Mouse (Mus musculus) CH12.LX (cell line): ENCODE measurements around the gene Lrrc1. TPM values are rescaled to one million over a fixed set of nuclear protein-coding genes. Genes with fewer than 3 reads are reported as not detected.

Source experiments
- DNase-seq: peaks from one replicate; pipeline ENCODE4 v3.0.0-alpha.2; 2013; ENCODE audit errors: extremely low read depth
- H3K27ac ChIP-seq: 2 replicates; pipeline ENCODE4 v1.5.1; 2012; ENCODE audit warnings: low read depth, mild to moderate bottlenecking, control low read depth, moderate library complexity; ENCODE audit not compliant: insufficient read depth
- H3K27me3 ChIP-seq: replicated peaks from 2 replicates; pipeline ENCODE3; 2012; ENCODE audit warnings: inconsistent platforms
- H3K36me3 ChIP-seq, 2 experiments: replicated peaks in 1 of 2; 2 replicates each; pipeline versions ENCODE3 to v1.6.1; 2012; ENCODE audit warnings: inconsistent platforms in 1 of 2, low read length in 1 of 2, mild to moderate bottlenecking in 1 of 2, mixed read lengths in 1 of 2, moderate library complexity in 1 of 2; ENCODE audit not compliant: control insufficient read depth in 1 of 2, insufficient read depth in 1 of 2
- H3K4me1 ChIP-seq, 2 experiments: 2 replicates each; pipeline ENCODE4 v1.6.1; 2012; ENCODE audit warnings: inconsistent platforms in 1 of 2, moderate library complexity in 1 of 2; ENCODE audit not compliant: insufficient read depth in 2 of 2, control insufficient read depth in 1 of 2
- H3K4me2 ChIP-seq: 2 replicates; pipeline ENCODE4 v1.6.1; 2012; ENCODE audit warnings: low read depth, mild to moderate bottlenecking, control low read depth; ENCODE audit not compliant: poor library complexity, insufficient read depth, severe bottlenecking
- H3K4me3 ChIP-seq, 3 experiments: fragments of 150-350 bp in 1 of 3; sonication (generic) in 1 of 3; replicated peaks in 1 of 3; 2 replicates each; pipeline versions ENCODE3 to v1.5.1; 2011 to 2012; ENCODE audit warnings: low read depth in 2 of 3, low read length in 2 of 3, mild to moderate bottlenecking in 2 of 3, moderate library complexity in 2 of 3, control low read depth in 1 of 3, improper control_type of control experiment in 1 of 3, inconsistent platforms in 1 of 3, mixed read lengths in 1 of 3; ENCODE audit not compliant: poor library complexity in 1 of 3
- H3K79me2 ChIP-seq: replicated peaks from 2 replicates; pipeline ENCODE4 v1.6.1; 2012; ENCODE audit warnings: mild to moderate bottlenecking, moderate library complexity; ENCODE audit not compliant: control insufficient read depth, poor library complexity, insufficient read depth, severe bottlenecking; ENCODE audit errors: extremely low read depth
- H3K9ac ChIP-seq: 2 replicates; pipeline ENCODE4 v1.6.1; 2012; ENCODE audit warnings: low read depth, mild to moderate bottlenecking, control low read depth, moderate library complexity; ENCODE audit not compliant: insufficient read depth
- H3K9me3 ChIP-seq: replicated peaks from 2 replicates; pipeline ENCODE3; 2012; ENCODE audit warnings: low read length, inconsistent platforms, mixed read lengths
- CHD1 ChIP-seq: IDR thresholded peaks from 2 replicates; pipeline ENCODE4 v1.6.1; 2012; ENCODE audit warnings: low read depth, low read length, improper control_type of control experiment, inconsistent platforms
- CHD2 ChIP-seq: IDR thresholded peaks from 2 replicates; pipeline ENCODE4 v1.6.1; 2011; ENCODE audit warnings: low read length, improper control_type of control experiment
- ELF1 ChIP-seq: IDR thresholded peaks from 2 replicates; pipeline ENCODE4 v1.6.1; 2014; ENCODE audit warnings: low read depth, mild to moderate bottlenecking, inconsistent platforms, low read length, improper control_type of control experiment
- GABPA ChIP-seq: IDR thresholded peaks from 2 replicates; pipeline ENCODE4 v1.6.1; 2012; ENCODE audit warnings: low read depth, low read length, improper control_type of control experiment, inconsistent platforms; ENCODE audit not compliant: insufficient replicate concordance
- IRF4 ChIP-seq: IDR thresholded peaks from 2 replicates; pipeline ENCODE4 v1.6.1; 2014; ENCODE audit warnings: low read depth, mild to moderate bottlenecking, inconsistent platforms, low read length, improper control_type of control experiment
- MEF2A ChIP-seq: IDR thresholded peaks from 2 replicates; pipeline ENCODE4 v1.6.1; 2014; ENCODE audit warnings: low read depth, mild to moderate bottlenecking, inconsistent platforms, low read length, improper control_type of control experiment, borderline replicate concordance
- MXI1 ChIP-seq: IDR thresholded peaks from 2 replicates; pipeline ENCODE4 v1.6.1; 2011; ENCODE audit warnings: mild to moderate bottlenecking, low read depth, low read length, improper control_type of control experiment
- NRF1 ChIP-seq: IDR thresholded peaks from 2 replicates; pipeline ENCODE4 v1.6.1; 2014; ENCODE audit warnings: low read depth, mild to moderate bottlenecking, inconsistent platforms, low read length, improper control_type of control experiment, moderate library complexity
- POLR2A ChIP-seq: IDR thresholded peaks from 2 replicates; pipeline ENCODE4 v1.6.1; 2011; ENCODE audit warnings: low read depth, mild to moderate bottlenecking, improper control_type of control experiment, low read length
- SIN3A ChIP-seq: IDR thresholded peaks from 2 replicates; pipeline ENCODE4 v1.6.1; 2012; ENCODE audit warnings: low read length, improper control_type of control experiment, inconsistent platforms
- TBP ChIP-seq: conservative IDR thresholded peaks from 2 replicates; pipeline ENCODE4 v1.6.1; 2011; ENCODE audit warnings: low read depth, low read length, improper control_type of control experiment
- UBTF ChIP-seq: IDR thresholded peaks from 2 replicates; pipeline ENCODE4 v1.6.1; 2012; ENCODE audit warnings: low read depth, mild to moderate bottlenecking, inconsistent platforms, low read length, improper control_type of control experiment, moderate library complexity
- USF1 ChIP-seq: IDR thresholded peaks from 2 replicates; pipeline ENCODE4 v1.6.1; 2014; ENCODE audit warnings: low read depth, mild to moderate bottlenecking, inconsistent platforms, low read length, improper control_type of control experiment
- USF2 ChIP-seq: conservative IDR thresholded peaks from 2 replicates; pipeline ENCODE4 v1.6.1; 2011; ENCODE audit warnings: low read depth, low read length, improper control_type of control experiment
- dilution Hi-C: fragments of 300-500 bp; cut with MboI; formaldehyde crosslinking; loops from 2 replicates; pipeline ENCODE4 v1.14.3; 2020; ENCODE audit warnings: low sequenced_read_pairs; ENCODE audit not compliant: extremely low pct_unique_long_range_greater_than_20kb, extremely low pct_ligation_motif_present
- in situ Hi-C: fragments of 300-500 bp; cut with MboI; formaldehyde crosslinking; loops from 3 replicates; pipeline ENCODE4 v1.14.3; 2019; ENCODE audit warnings: low sequenced_read_pairs, low pct_ligation_motif_present, low pct_unique_long_range_greater_than_20kb, mixed read lengths
- polyA plus RNA-seq: library from polyadenylated mRNA; unstranded; fragments of >175 nt; gene quantifications from 2 replicates; pipeline ENCODE4 v1.2.1, GENCODE M21; 2012; ENCODE audit warnings: low read depth; ENCODE audit not compliant: insufficient read length
- total RNA-seq, 2 experiments: library from RNA; depleted of rRNA; stranded (reverse); fragments of 300-350 nt in 1 of 2; fragments of >200 nt in 1 of 2; gene quantifications; 2 replicates each; pipeline ENCODE4 v1.2.3; 2012 to 2014

The Lrrc1 gene
- total and polyA plus RNA-seq, 3 experiments: 15.4 to 15.8 (median 15.8) TPM

GRCm38 (mm10) chr9:77439371-77439770 lies 105.3 kb downstream of the Lrrc1 start:
- DNase-seq: no peak
- no peak overlapping the region for H3K27ac ChIP-seq
- in situ Hi-C loops (no loop called here), dilution Hi-C loops (no loop called here)
- peaks cover 0 to 18% of the 10 kb centered on the region in 2 experiments; a peak in 2 of 4 replicates for H3K4me1 ChIP-seq
- TF ChIP-seq ELF1 (no peak), MEF2A (no peak), USF1 (no peak)
- no peak overlapping the region for H3K4me3 ChIP-seq
- H3K9ac ChIP-seq: no peak overlapping the region
- peaks cover 23 to 33% of the 10 kb centered on the region in 2 experiments for H3K36me3 ChIP-seq
- no peaks in the 10 kb centered on the region for H3K79me2 ChIP-seq
- no peak overlapping the region for H3K4me2 ChIP-seq
- no peaks in the 10 kb centered on the region for H3K9me3 ChIP-seq
- no peaks in the 10 kb centered on the region for H3K27me3 ChIP-seq

GRCm38 (mm10) chr9:77438836-77439271 lies 105.8 kb downstream of the Lrrc1 start:
- dilution Hi-C loops: no loop called here

GRCm38 (mm10) chr9:77437131-77437530 lies 107.5 kb downstream of the Lrrc1 start:
- peaks cover 26 to 41% of the 10 kb centered on the region in 2 experiments for H3K36me3 ChIP-seq
- no peak for TF ChIP-seq IRF4
- TF ChIP-seq USF2: no peak
- no peak for TF ChIP-seq NRF1
- TF ChIP-seq MXI1: no peak
- peaks cover 6 to 39% of the 10 kb centered on the region in 2 experiments for H3K4me1 ChIP-seq
- 0 out of 2 replicates have a peak, but pooled peaks cover under 1% of the 10 kb centered on the region for H3K79me2 ChIP-seq
- dilution Hi-C loops: no loop called here
- H3K9ac ChIP-seq: no peak overlapping the region
- H3K4me3 ChIP-seq: no peak overlapping the region
- no peaks in the 10 kb centered on the region for H3K9me3 ChIP-seq
- no peak for DNase-seq
- H3K27me3 ChIP-seq: no peaks in the 10 kb centered on the region
- in situ Hi-C loops: no loop called here
- H3K27ac ChIP-seq: no peak overlapping the region
- no peak overlapping the region for H3K4me2 ChIP-seq

More at GRCm38 (mm10) chr9:77438836-77439271, 105.8 kb downstream of the Lrrc1 start:
- no peaks in the 10 kb centered on the region for H3K27me3 ChIP-seq
- DNase-seq: no peak
- TF ChIP-seq GABPA (no peak), SIN3A (no peak), USF2 (no peak), UBTF (no peak), POLR2A (no peak), ELF1 (no peak), CHD2 (no peak), CHD1 (no peak), TBP (no peak)
- TF ChIP-seq, all 38 proteins: peak for 0
- Histone ChIP-seq H3K9me3 (no peaks in the 10 kb centered on the region), H3K79me2 (no peaks in the 10 kb centered on the region), H3K4me1 (peaks cover 2 to 23% of the 10 kb centered on the region in 2 experiments), H3K4me2 (no peak overlapping the region), H3K36me3 (peaks cover 25 to 35% of the 10 kb centered on the region in 2 experiments), H3K4me3 (no peak overlapping the region), H3K9ac (no peak overlapping the region), H3K27ac (no peak overlapping the region)
- in situ Hi-C loops: no loop called here
